Mouse (Mus musculus) myocyte (in vitro differentiated cells): Measurements from ENCODE around the gene Prdm4. TPM values are rescaled to one million over a fixed set of nuclear protein-coding genes. Genes with fewer than 3 reads are reported as not detected.

Source experiments
- H3K27me3 ChIP-seq: one replicate; pipeline ENCODE4 v1.6.1; 2011; ENCODE audit not compliant: control insufficient read depth, insufficient read depth, insufficient read length
- H3K36me3 ChIP-seq: one replicate; pipeline ENCODE4 v1.6.1; 2011; ENCODE audit not compliant: control insufficient read depth, insufficient read depth
- H3K4me2 ChIP-seq: one replicate; pipeline ENCODE4 v1.6.1; 2011; ENCODE audit warnings: low read depth, control low read depth
- H3K4me3 ChIP-seq: one replicate; pipeline ENCODE4 v1.5.1; 2011; ENCODE audit warnings: mild to moderate bottlenecking, control low read depth, moderate library complexity
- H3K79me2 ChIP-seq: one replicate; pipeline ENCODE4 v1.6.1; 2011; ENCODE audit not compliant: control insufficient read depth, insufficient read depth
- H3ac ChIP-seq: one replicate; pipeline ENCODE4 v1.6.1; 2011; ENCODE audit not compliant: control insufficient read depth, insufficient read length
- CEBPB ChIP-seq: IDR thresholded peaks from 2 replicates; pipeline ENCODE4 v1.6.1; 2011; ENCODE audit warnings: mild to moderate bottlenecking, moderate library complexity; ENCODE audit not compliant: poor library complexity, insufficient read depth, severe bottlenecking
- E2F4 ChIP-seq: IDR thresholded peaks from one replicate; pipeline ENCODE4 v1.6.1; 2011; ENCODE audit warnings: mild to moderate bottlenecking, control low read depth, moderate library complexity; ENCODE audit not compliant: insufficient read depth
- MAX ChIP-seq: IDR thresholded peaks from one replicate; pipeline ENCODE4 v1.6.1; 2011; ENCODE audit warnings: low read depth, mild to moderate bottlenecking, control low read depth
- MYOD1 ChIP-seq, 3 experiments: IDR thresholded peaks; one replicate each; pipeline ENCODE4 v1.6.1; 2011; ENCODE audit warnings: control low read depth in 2 of 3, low read depth in 2 of 3, mild to moderate bottlenecking in 2 of 3, moderate library complexity in 1 of 3; ENCODE audit not compliant: insufficient read length in 2 of 3, control insufficient read depth in 1 of 3
- MYOG ChIP-seq, 3 experiments: IDR thresholded peaks; one replicate each; pipeline ENCODE4 v1.6.1; 2011; ENCODE audit warnings: control low read depth in 2 of 3, low read depth in 2 of 3, mild to moderate bottlenecking in 2 of 3; ENCODE audit not compliant: insufficient read length in 2 of 3, control insufficient read depth in 1 of 3, insufficient read depth in 1 of 3
- POLR2A ChIP-seq: IDR thresholded peaks from one replicate; pipeline ENCODE4 v1.6.1; 2011; ENCODE audit warnings: low read depth, mild to moderate bottlenecking, control low read depth, moderate library complexity; ENCODE audit not compliant: insufficient read length
- POLR2AphosphoS2 ChIP-seq: IDR thresholded peaks from one replicate; pipeline ENCODE4 v1.6.1; 2011; ENCODE audit warnings: low read depth, control low read depth; ENCODE audit not compliant: insufficient read length
- REST ChIP-seq: IDR thresholded peaks from one replicate; pipeline ENCODE4 v1.6.1; 2011; ENCODE audit warnings: mild to moderate bottlenecking, control low read depth, moderate library complexity; ENCODE audit not compliant: insufficient read depth, insufficient read length
- SRF ChIP-seq: IDR thresholded peaks from one replicate; pipeline ENCODE4 v1.6.1; 2011; ENCODE audit warnings: low read depth; ENCODE audit not compliant: control insufficient read depth, insufficient read length
- TCF12 ChIP-seq: IDR thresholded peaks from one replicate; pipeline ENCODE4 v1.6.1; 2011; ENCODE audit warnings: mild to moderate bottlenecking, control low read depth; ENCODE audit not compliant: poor library complexity, insufficient read depth, severe bottlenecking
- TCF3 ChIP-seq: IDR thresholded peaks from one replicate; pipeline ENCODE4 v1.6.1; 2011; ENCODE audit warnings: low read depth, control low read depth; ENCODE audit not compliant: insufficient read length
- USF1 ChIP-seq: IDR thresholded peaks from one replicate; pipeline ENCODE4 v1.6.1; 2011; ENCODE audit warnings: low read depth, mild to moderate bottlenecking, control low read depth, moderate library complexity
- polyA plus RNA-seq: library from polyadenylated mRNA; unstranded; fragments of >200 nt; fragmentation: generic; extraction: Trizol; gene quantifications from one replicate; pipeline ENCODE4 v1.2.1, GENCODE M21; 2012; ENCODE audit warnings: missing spikeins

Gene Prdm4
- polyA plus RNA-seq, 1 experiment = 16.2 TPM

GRCm38 (mm10) chr10:85927676-85928445 lies 10.9 kb upstream of the Prdm4 start, which contains the start of gene Ascl4:
Gene Ascl4, plus strand, starts transcription at chr10:85927681.
- Histone ChIP-seq H3K4me2 (peak within 1 kb of the TSS; percentile 53), H3K79me2 (no peaks in the 10 kb centered on the region), H3K27me3 (peaks cover 27% of the 10 kb centered on the region)

DNA sequence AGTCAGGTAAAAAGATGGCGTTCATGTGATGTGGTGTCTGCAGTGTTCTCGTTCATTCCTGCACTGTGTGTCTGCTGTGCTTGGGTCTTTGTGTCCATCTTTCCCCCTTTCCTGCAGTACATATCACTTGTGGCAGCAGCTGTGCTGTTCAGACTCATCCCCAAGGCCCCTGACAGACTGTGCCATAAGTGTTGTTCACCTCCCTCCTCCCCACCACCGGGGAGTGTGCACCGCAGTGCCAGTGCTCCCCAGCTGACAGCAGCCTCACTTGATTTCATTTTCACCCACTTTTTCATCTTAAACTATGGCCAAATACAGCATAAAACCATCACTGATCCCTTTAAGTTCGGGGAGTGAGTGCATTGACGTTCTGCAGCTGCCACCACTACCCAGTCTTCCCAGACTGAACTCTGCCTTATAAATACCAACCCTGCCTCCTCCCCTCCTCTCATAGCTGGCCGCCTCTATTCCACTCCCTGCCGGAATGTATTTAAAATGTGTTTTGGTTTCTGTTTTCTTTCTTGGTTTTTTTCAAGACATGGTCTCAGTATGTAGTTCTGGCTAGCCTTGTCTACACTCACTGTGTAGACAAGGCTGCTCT lies 37.0 kb downstream of the Prdm4 start:
- H3K27me3 ChIP-seq = no peaks in the 10 kb centered on the region
- no peak overlapping the region for H3ac ChIP-seq
- H3K36me3 ChIP-seq = peaks cover 67% of the 10 kb centered on the region
- H3K79me2 ChIP-seq = no peaks in the 10 kb centered on the region
- H3K4me2 ChIP-seq = no peak overlapping the region
- no peak for TF ChIP-seq USF1
- no peak for TF ChIP-seq CEBPB
- no peak for TF ChIP-seq TCF12
- no peak for TF ChIP-seq SRF
- no peak for TF ChIP-seq E2F4
- TF ChIP-seq TCF3 = no peak
- TF ChIP-seq MAX = no peak
- no peak for TF ChIP-seq MYOD1 (IDR thresholded peaks at IDR 0.05; ENCODE audit: control insufficient read depth in 1 of 3, insufficient read length in 2 of 3, low read depth in 2 of 3)
- no peak for TF ChIP-seq POLR2AphosphoS2
- no peak overlapping the region for H3K4me3 ChIP-seq

More at GRCm38 (mm10) chr10:85927676-85928445, 10.9 kb upstream of the Prdm4 start, which contains the start of gene Ascl4:
- no peak for TF ChIP-seq REST
- H3ac ChIP-seq = no peak within 1 kb of the TSS
- H3K4me3 ChIP-seq = no peak within 1 kb of the TSS
- H3K36me3 ChIP-seq = no peaks in the 10 kb centered on the region

GRCm38 (mm10) chr10:85875812-85876211 lies 41.1 kb downstream of the Prdm4 start:
- no peak overlapping the region for H3ac ChIP-seq
- H3K4me3 ChIP-seq = no peak overlapping the region
- no peak for TF ChIP-seq SRF
- TF ChIP-seq TCF12 = no peak
- TF ChIP-seq TCF3 = no peak
- TF ChIP-seq E2F4 = no peak
- TF ChIP-seq POLR2A = no peak
- no peak for TF ChIP-seq POLR2AphosphoS2
- TF ChIP-seq MYOD1 (IDR thresholded peaks at IDR 0.05; ENCODE audit: control insufficient read depth in 1 of 3, insufficient read length in 2 of 3, low read depth in 2 of 3) = no peak
- no peak for TF ChIP-seq CEBPB
- TF ChIP-seq USF1 = no peak
- TF ChIP-seq MYOG (IDR thresholded peaks at IDR 0.05; ENCODE audit: control insufficient read depth in 1 of 3, insufficient read depth in 1 of 3, insufficient read length in 2 of 3, low read depth in 2 of 3) = no peak
- no peak for TF ChIP-seq REST
- no peak for TF ChIP-seq MAX
- peaks cover 41% of the 10 kb centered on the region for H3K36me3 ChIP-seq
- H3K79me2 ChIP-seq = peaks cover 21% of the 10 kb centered on the region
- no peaks in the 10 kb centered on the region for H3K27me3 ChIP-seq
- no peak overlapping the region for H3K4me2 ChIP-seq

GRCm38 (mm10) chr10:85873861-85874544 lies 42.9 kb downstream of the Prdm4 start:
- Histone ChIP-seq H3K27me3 (no peaks in the 10 kb centered on the region), H3K36me3 (peaks cover 26% of the 10 kb centered on the region), H3ac (no peak overlapping the region), H3K4me2 (no peak overlapping the region), H3K4me3 (no peak overlapping the region), H3K79me2 (peaks cover 21% of the 10 kb centered on the region)
- no peak for TF ChIP-seq USF1
- TF ChIP-seq MYOG (IDR thresholded peaks at IDR 0.05; ENCODE audit: control insufficient read depth in 1 of 3, insufficient read depth in 1 of 3, insufficient read length in 2 of 3, low read depth in 2 of 3) = no peak

- TF ChIP-seq SRF (no peak), MAX (no peak), POLR2AphosphoS2 (no peak), REST (no peak), E2F4 (no peak), TCF12 (no peak), CEBPB (no peak), POLR2A (no peak), USF1 (no peak), MYOD1 (IDR thresholded peaks at IDR 0.05; ENCODE audit: control insufficient read depth in 1 of 3, insufficient read length in 2 of 3, low read depth in 2 of 3) (no peak), TCF3 (no peak), MYOG (IDR thresholded peaks at IDR 0.05; ENCODE audit: control insufficient read depth in 1 of 3, insufficient read depth in 1 of 3, insufficient read length in 2 of 3, low read depth in 2 of 3) (no peak)
- H3K4me2 ChIP-seq = peak overlapping the region; percentile 93
- H3K36me3 ChIP-seq = peaks cover 15% of the 10 kb centered on the region
- no peaks in the 10 kb centered on the region for H3K27me3 ChIP-seq
- peaks cover 21% of the 10 kb centered on the region for H3K79me2 ChIP-seq
- peak overlapping the region; percentile 69 for H3K4me3 ChIP-seq
- peak overlapping the region; percentile 36 for H3ac ChIP-seq
Observed at GRCm38 (mm10) chr10:85872479-85872773, 44.5 kb downstream of the Prdm4 start.
